Mouse (Mus musculus) hindbrain, embryonic 10.5 days (tissue): ENCODE results near the gene Map2k6. TPM values are rescaled to one million over a fixed set of nuclear protein-coding genes. Genes with fewer than 3 reads are reported as not detected.

Experiments
- DNase-seq: peaks from one replicate; pipeline ENCODE4 v3.0.0-alpha.2; 2017; ENCODE audit warnings: low spot score
- H3K27ac ChIP-seq: fragments of 300-500 bp; sonication (generic); 2 replicates; pipeline ENCODE4 v1.5.1; 2016; ENCODE audit warnings: mild to moderate bottlenecking, moderate library complexity
- H3K27me3 ChIP-seq: fragments of 300-500 bp; sonication (generic); 2 replicates; pipeline ENCODE4 v1.6.1; 2016; ENCODE audit warnings: mild to moderate bottlenecking; ENCODE audit not compliant: poor library complexity, insufficient read depth, severe bottlenecking
- H3K36me3 ChIP-seq: fragments of 300-500 bp; sonication (generic); 2 replicates; pipeline ENCODE4 v1.6.1; 2016; ENCODE audit warnings: mild to moderate bottlenecking, moderate library complexity
- H3K4me1 ChIP-seq: fragments of 300-500 bp; sonication (generic); replicated peaks from 2 replicates; pipeline ENCODE4 v1.6.1; 2016; ENCODE audit warnings: mild to moderate bottlenecking
- H3K4me3 ChIP-seq: fragments of 300-500 bp; sonication (generic); 2 replicates; pipeline ENCODE4 v1.5.1; 2016; ENCODE audit warnings: mild to moderate bottlenecking, moderate library complexity
- H3K9me3 ChIP-seq: fragments of 300-500 bp; sonication (generic); 2 replicates; pipeline ENCODE4 v1.6.1; 2016; ENCODE audit warnings: mild to moderate bottlenecking, moderate library complexity
- WGBS: fragments of 180-500 bp; shearing (Covaris S2); methylation state at CpG from one replicate; pipeline ENCODE4 v1.1.7; 2016; 5-methylcytosine and 5-hydroxymethylcytosine counted together
- polyA plus RNA-seq: library from polyadenylated mRNA; unstranded; fragments of >200 nt; fragmentation: Nextera tagmentation; extraction: Ambion mirVana; gene quantifications from 2 replicates; pipeline ENCODE4 v1.2.1, GENCODE M21; 2016

Gene Map2k6
- polyA plus RNA-seq, 1 experiment from 2014 or later = 30.5 TPM

DNA sequence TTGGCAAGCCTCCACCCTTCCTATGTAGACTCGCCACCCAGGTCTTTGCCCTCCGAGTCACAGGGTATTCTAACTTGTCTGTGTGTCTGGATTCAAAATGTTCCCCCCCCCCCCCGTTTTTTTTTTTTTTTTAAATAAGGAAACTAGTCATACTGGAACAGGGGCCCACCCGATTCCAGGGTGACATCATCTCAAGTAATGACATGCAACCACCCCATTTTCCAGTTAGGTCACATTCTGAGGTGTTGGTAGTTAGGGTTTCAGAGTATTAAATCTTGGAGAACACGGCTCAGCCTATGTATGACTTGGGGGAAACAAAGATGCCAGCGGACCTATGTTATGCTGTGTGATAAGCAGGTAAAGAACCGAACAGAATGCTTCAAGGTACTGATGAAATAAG is 15.3 kb downstream of the Map2k6 start:
- H3K9me3 ChIP-seq = no peaks in the 10 kb centered on the region
- no peak overlapping the region for H3K4me3 ChIP-seq
- no peak for DNase-seq
- H3K27ac ChIP-seq = no peak overlapping the region
- WGBS = 89% methylated on average over 7 of the region's 7 CpGs
- H3K4me1 ChIP-seq = no peaks in the 10 kb centered on the region
- H3K36me3 ChIP-seq = peaks cover 11% of the 10 kb centered on the region; the same call in 1 of the 2 replicates
- H3K27me3 ChIP-seq = no peaks in the 10 kb centered on the region

DNA sequence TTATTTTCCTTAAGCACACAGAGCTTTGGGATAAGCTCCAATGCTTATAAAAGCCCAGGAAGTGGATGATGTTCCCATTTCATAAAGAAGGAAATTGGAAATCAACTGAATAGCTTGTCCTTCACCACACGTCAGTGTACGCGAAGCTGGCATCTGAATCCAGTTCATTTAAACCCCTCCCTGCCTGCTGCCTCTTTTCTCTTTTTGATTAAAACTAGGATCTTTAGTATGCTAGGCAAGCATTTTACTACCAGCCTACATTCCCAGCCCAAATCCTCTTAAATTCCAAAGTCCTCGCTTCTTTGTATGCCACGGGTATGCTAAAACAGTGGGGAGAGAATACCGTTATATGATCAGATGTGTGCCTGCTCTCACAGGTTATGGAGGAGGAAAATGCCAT is 17.8 kb downstream of the Map2k6 start:
- no peaks in the 10 kb centered on the region for H3K4me1 ChIP-seq
- peaks cover 1% of the 10 kb centered on the region; the same call in 1 of the 2 replicates for H3K36me3 ChIP-seq
- H3K27me3 ChIP-seq = no peaks in the 10 kb centered on the region
- H3K27ac ChIP-seq = no peak overlapping the region
- WGBS = 93% methylated on average over 6 of the region's 6 CpGs
- DNase-seq = no peak
- no peak overlapping the region for H3K4me3 ChIP-seq
- H3K9me3 ChIP-seq = no peaks in the 10 kb centered on the region

DNA sequence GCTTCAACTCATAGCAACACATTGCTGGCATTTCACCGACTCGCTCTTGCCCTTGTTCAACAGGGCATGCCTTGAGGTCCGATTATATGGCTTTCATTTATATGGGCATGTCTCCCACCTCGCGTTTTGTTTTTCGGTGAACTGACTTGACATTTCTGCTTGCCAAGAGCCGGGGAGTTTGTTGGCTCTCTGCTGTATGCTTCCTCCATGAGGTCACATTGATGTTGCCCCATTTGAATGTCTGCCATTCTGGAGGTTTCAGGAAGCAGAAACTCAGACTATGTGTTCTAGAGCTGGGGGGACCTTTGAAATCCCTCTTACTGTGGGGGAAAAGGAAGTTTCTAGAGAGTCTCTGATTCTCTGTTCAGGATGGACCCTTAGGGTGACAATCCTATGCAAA is 21.5 kb downstream of the Map2k6 start:
- Histone ChIP-seq H3K27me3 (no peaks in the 10 kb centered on the region), H3K4me3 (no peak overlapping the region), H3K36me3 (no peaks in the 10 kb centered on the region; the same call in 1 of the 2 replicates), H3K27ac (no peak overlapping the region), H3K4me1 (no peaks in the 10 kb centered on the region), H3K9me3 (no peaks in the 10 kb centered on the region)
- 93% methylated on average over 7 of the region's 7 CpGs for WGBS
- no peak for DNase-seq

DNA sequence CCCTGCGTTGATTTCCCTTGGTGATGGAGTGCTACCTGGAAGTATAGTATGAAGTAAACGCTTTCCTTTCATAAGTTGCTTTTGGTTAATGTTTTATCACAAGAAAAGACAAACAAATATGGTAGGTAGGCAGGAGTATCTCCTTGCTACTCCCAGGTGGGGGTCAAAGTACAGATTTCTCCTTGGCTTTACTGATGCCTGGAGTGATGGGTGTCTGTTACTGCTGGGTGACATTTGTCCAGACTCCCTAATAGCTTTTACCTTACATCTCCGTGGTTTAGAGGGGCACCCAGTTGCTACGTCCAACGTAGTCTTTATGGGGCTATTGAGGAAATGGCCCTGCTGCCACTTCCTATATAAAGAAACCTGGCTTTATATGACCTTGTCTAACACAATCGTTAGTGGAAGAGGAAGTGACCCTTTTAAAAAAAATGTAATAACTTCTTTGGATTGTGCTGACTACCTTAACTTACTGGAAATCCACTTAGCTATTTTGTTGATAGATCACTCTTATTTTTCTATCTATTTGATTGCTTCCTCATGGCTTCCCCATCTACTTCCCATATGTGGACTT is 27.7 kb downstream of the Map2k6 start:
- Histone ChIP-seq H3K4me3 (no peak overlapping the region), H3K27ac (no peak overlapping the region), H3K36me3 (no peaks in the 10 kb centered on the region), H3K4me1 (peaks cover 32% of the 10 kb centered on the region), H3K27me3 (no peaks in the 10 kb centered on the region), H3K9me3 (no peaks in the 10 kb centered on the region)
- no peak for DNase-seq
- WGBS = 90% methylated on average over 6 of the region's 6 CpGs

DNA sequence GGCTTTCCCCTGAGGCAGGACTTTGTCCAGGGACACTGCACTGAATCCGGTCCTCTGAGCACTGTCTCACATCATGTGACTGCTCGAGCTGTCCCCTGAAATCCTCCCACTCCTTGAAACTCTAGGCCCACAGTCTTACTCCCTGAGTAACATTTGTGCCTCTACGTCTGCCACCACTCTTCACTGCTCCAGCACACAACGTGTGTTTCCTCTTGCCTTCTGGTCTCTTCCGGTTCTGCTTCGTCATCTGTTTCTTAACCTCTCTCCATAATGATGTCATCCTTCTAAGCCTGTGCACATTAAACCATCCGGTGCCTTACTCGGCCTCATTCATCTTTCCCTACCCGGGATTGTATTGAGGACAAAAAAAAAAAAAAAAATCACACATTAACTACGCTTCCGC is 28.2 kb downstream of the Map2k6 start:
- Histone ChIP-seq H3K27me3 (no peaks in the 10 kb centered on the region), H3K4me1 (peaks cover 32% of the 10 kb centered on the region), H3K36me3 (no peaks in the 10 kb centered on the region), H3K27ac (no peak overlapping the region), H3K4me3 (no peak overlapping the region), H3K9me3 (no peaks in the 10 kb centered on the region)
- DNase-seq = no peak
- WGBS = 79% methylated on average over 11 of the region's 11 CpGs

DNA sequence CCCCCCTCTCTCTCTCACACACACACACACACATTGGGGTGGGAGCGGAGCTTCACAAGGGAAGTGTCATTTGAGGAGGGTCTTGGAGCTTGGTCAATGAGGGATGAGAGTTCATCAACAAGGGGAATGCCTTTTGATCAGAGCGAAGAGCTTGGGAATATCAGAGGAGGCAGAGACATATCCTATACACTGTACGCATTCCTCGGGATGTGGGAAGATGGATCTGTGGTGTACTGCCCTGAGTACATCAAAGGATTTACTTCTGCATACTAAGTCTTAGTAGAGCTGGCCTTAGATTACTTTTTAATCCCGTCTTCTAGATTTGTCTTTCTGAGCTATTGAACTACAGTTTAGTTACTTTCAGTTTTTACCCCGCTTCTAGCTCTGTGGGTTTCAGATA is 30.1 kb downstream of the Map2k6 start:
- no peaks in the 10 kb centered on the region for H3K9me3 ChIP-seq
- peaks cover 32% of the 10 kb centered on the region for H3K4me1 ChIP-seq
- H3K36me3 ChIP-seq = no peaks in the 10 kb centered on the region
- no peak overlapping the region for H3K4me3 ChIP-seq
- no peak for DNase-seq
- WGBS = 89% methylated on average over 6 of the region's 6 CpGs
- no peak overlapping the region for H3K27ac ChIP-seq
- no peaks in the 10 kb centered on the region for H3K27me3 ChIP-seq

DNA sequence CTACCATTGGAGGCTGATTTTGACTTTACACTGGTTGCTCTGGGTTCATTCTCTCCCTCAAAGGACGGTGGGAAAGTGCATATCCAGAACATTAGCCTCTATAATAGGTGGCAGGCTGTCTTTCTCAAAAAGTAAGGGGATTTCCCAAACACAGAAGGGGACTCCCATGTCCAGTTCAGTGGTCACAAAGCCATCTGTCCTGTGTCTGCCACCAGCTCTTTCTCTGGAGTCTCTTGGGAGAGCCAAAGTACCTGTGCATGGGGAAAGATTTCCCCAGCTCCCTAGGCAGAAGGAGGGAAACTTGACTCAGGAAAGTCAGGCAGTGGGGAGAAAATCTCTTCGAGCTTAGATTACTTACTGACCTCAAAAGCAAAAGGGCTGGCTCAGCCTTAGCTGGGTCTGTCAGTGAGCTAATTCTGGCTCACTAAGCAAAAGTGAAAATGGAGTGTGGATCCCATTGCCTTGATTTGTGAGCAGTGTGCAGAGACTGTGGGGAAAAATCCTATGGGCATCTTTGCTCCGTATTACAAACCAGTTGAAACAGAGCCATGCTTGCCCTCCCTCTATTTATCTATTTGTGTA is 31.0 kb downstream of the Map2k6 start:
- no peak for DNase-seq
- no peak overlapping the region for H3K4me3 ChIP-seq
- no peaks in the 10 kb centered on the region for H3K27me3 ChIP-seq
- WGBS = 82% methylated on average over 3 of the region's 3 CpGs
- peaks cover 7% of the 10 kb centered on the region for H3K36me3 ChIP-seq
- H3K4me1 ChIP-seq = peaks cover 32% of the 10 kb centered on the region
- no peak overlapping the region for H3K27ac ChIP-seq
- no peaks in the 10 kb centered on the region for H3K9me3 ChIP-seq

DNA sequence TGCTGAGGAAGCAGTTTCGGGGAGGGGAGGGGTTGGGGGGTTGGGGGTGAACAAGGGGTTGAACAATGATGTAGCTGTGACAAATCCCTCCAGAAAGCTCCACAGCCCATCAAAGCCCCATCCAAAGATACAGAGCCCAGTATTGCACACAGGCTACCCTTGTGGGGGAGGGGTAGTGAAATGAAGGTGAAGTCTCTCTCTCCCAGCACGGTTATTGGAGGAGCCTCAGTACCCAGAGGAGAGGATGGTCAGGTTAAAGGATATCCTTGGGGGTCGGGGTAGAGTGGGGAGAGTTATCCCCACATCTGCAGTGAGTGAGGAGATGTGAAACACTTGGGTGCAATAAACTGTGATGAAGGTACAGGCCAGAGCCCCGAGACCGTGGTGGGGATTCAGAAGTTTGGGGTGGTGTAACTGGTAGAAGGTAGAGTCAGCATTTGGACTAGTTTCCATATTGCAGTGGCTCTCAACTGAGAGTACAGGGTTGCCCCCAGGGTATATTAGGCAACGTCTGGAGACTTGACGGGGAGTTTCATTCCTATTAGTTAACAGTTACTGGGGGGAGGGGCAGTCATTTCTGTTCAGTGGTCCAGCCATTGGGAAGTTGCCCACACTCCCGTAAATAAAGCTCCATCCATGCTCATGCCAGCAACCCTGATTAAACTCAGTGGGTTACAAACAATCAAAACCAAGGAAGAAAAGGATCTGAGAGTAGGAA is 37.1 kb downstream of the Map2k6 start:
- peaks cover 28% of the 10 kb centered on the region for H3K36me3 ChIP-seq
- no peak overlapping the region for H3K27ac ChIP-seq
- H3K27me3 ChIP-seq = no peaks in the 10 kb centered on the region
- H3K9me3 ChIP-seq = peaks cover 9% of the 10 kb centered on the region; the same call in 1 of the 2 replicates
- no peak for DNase-seq
- H3K4me3 ChIP-seq = no peak overlapping the region
- peaks cover 12% of the 10 kb centered on the region for H3K4me1 ChIP-seq
- 78% methylated on average over 8 of the region's 8 CpGs for WGBS

DNA sequence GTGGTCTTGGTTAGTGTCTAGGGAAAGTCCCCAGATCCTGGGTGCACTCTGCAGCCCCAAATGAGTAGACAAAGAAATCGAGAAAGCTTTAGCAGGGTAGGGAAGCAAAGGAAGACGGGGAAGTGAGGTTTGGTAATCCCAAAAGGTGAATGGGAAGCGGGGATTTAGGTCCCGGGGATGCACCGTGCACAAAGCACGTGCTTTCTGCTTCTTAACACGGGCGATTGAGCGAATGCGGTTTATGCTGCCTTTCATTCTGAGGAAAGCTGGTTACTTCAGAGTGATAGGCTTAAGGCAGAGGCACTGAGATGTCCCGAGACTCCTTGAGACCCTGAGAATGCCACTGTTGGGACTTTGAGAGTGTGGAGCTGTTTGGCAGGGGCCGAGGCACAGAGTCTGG is 38.1 kb downstream of the Map2k6 start:
- WGBS = 74% methylated on average over 12 of the region's 12 CpGs
- DNase-seq = no peak
- no peaks in the 10 kb centered on the region for H3K27me3 ChIP-seq
- peaks cover 29% of the 10 kb centered on the region for H3K36me3 ChIP-seq
- peaks cover 12% of the 10 kb centered on the region for H3K4me1 ChIP-seq
- H3K4me3 ChIP-seq = no peak overlapping the region
- H3K9me3 ChIP-seq = peaks cover 9% of the 10 kb centered on the region; the same call in 1 of the 2 replicates
- no peak overlapping the region for H3K27ac ChIP-seq

DNA sequence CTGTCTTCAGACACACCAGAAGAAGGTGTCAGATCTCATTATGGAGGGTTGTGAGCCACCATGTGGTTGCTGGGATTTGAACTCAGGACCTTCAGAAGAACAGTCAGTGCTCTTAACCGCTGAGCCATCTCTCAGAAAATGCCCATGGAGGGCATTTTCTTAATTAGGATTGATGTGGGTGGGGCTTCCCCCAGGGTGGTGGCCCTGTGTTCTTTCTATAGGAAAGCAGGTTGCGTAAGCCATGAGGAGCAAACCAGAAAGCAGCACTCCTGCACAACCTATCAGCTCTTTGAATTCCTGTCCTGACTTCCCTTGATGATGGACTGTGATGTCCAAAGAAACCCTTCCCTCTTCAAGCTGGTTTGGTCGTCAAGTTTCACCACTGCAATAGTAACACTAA is 39.2 kb downstream of the Map2k6 start:
- peaks cover 29% of the 10 kb centered on the region for H3K36me3 ChIP-seq

DNA sequence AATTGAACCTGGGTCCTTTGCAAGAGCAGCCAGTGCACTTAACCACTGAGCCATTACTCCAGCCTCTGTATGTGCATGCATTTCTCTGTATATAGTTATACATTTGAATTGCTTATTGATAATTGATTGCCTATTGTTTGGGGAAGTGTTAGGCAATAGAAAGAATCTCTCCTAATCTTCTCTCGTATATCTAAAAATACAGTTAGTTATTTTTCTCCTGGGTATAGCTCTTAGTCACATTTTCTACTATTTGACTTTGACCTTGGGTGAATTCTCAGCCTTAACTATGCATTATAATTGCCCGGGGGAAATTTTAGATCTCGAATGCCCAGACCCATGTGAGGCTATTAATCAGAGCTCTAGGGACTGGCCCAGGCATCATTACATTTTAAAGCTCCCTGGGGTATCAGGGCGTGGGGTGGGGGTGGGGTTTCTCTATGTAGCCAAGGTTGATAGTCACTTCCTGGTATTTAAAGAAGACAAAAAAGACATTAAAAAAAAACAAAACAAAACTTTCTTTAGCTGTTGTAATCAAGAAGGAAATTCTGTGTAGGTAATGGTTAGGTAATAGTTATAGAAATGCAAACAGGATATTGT is 39.9 kb downstream of the Map2k6 start:
- WGBS = 83% methylated on average over 4 of the region's 4 CpGs
- H3K4me1 ChIP-seq = peaks cover 12% of the 10 kb centered on the region
- H3K27me3 ChIP-seq = no peaks in the 10 kb centered on the region
- peaks cover 29% of the 10 kb centered on the region for H3K36me3 ChIP-seq
- DNase-seq = no peak
- H3K27ac ChIP-seq = no peak overlapping the region
- no peak overlapping the region for H3K4me3 ChIP-seq
- H3K9me3 ChIP-seq = peaks cover 9% of the 10 kb centered on the region; the same call in 1 of the 2 replicates

More for the DNA sequence above, 39.2 kb downstream of the Map2k6 start:
- no peak overlapping the region for H3K4me3 ChIP-seq
- peaks cover 9% of the 10 kb centered on the region; the same call in 1 of the 2 replicates for H3K9me3 ChIP-seq
- no peak for DNase-seq
- H3K4me1 ChIP-seq = peaks cover 12% of the 10 kb centered on the region
- H3K27ac ChIP-seq = no peak overlapping the region
- no peaks in the 10 kb centered on the region for H3K27me3 ChIP-seq
- WGBS = 96% methylated on average over 3 of the region's 3 CpGs

DNA sequence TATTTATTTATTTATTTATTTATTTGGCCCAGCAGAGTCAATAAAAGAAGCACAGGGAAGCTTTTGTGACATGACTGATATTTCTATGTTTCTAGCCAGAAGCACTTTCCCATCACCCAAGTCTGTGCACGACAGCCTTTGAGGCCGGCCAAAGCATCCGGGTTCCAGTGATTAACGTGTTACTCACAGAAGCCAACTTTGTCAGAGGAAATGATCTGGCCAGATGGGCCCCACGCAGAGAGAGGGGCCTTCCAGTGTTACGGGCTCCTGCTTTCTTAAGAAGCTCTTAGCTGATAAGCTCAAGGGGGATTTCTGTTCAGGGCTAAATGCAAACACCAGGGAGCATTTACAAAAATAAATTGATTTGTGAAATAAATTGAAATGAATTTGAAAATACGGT is 40.4 kb downstream of the Map2k6 start:
- H3K9me3 ChIP-seq = peaks cover 9% of the 10 kb centered on the region; the same call in 1 of the 2 replicates
- DNase-seq = no peak
- H3K4me1 ChIP-seq = peaks cover 12% of the 10 kb centered on the region
- no peak overlapping the region for H3K27ac ChIP-seq
- H3K36me3 ChIP-seq = peaks cover 27% of the 10 kb centered on the region
- H3K27me3 ChIP-seq = no peaks in the 10 kb centered on the region
- 74% methylated on average over 7 of the region's 7 CpGs for WGBS
- no peak overlapping the region for H3K4me3 ChIP-seq

DNA sequence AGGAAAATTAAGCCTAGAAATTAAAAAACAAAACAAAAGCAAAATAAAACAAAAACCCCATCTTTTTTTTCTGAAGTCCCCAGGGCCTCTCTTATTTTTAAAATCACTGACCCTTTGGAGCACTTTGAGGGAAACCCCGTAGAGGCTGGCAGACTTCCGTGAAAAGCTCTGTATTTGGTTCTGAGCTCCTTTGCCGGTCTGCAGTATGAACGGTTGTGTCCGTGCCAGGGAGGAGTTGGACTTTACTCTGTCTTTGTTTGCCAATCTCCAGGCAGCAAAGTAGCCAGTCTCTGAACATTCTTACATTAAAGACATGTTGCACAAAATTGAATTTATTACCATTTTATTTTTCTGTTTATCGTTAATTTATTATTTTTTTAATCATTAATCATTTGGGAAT is 45.7 kb downstream of the Map2k6 start:
- no peak overlapping the region for H3K27ac ChIP-seq
- DNase-seq = no peak
- peaks cover 13% of the 10 kb centered on the region for H3K36me3 ChIP-seq
- peaks cover 27% of the 10 kb centered on the region for H3K4me1 ChIP-seq
- peaks cover 9% of the 10 kb centered on the region; the same call in 1 of the 2 replicates for H3K9me3 ChIP-seq
- H3K4me3 ChIP-seq = no peak overlapping the region
- H3K27me3 ChIP-seq = peaks cover 9% of the 10 kb centered on the region
- WGBS = 85% methylated on average over 6 of the region's 6 CpGs
